Mouse (Mus musculus) layer of hippocampus, postnatal 10 days (tissue): ENCODE results near the gene AU022252. TPM values are rescaled to one million over a fixed set of nuclear protein-coding genes. Genes with fewer than 3 reads are reported as not detected.
"Not testable (repeated sequence)": the region's sequence is repeated elsewhere in the genome, so short reads cannot be mapped to it uniquely, and the experiment has no call there.

Source experiments
- DNase-seq, 2 experiments: peaks; one replicate each; pipeline ENCODE4 v3.0.0; 2021; ENCODE audit warnings: low spot score in 2 of 2
- long read RNA-seq: library from polyadenylated mRNA; stranded (forward); transcript quantifications from one replicate; pipeline ENCODE4 v2.0.0, GENCODE M21; 2023
- total RNA-seq, 2 experiments: library from RNA; stranded (reverse); gene quantifications; 2 replicates each; pipeline ENCODE4 v1.2.3; 2021

The AU022252 gene
- 10 to 100 TPM; 32.0 to 39.1 TPM for total RNA-seq
- long read RNA-seq, full-length matches to known transcripts: 7 of 14 reads
- long read RNA-seq, partial matches to known transcripts: 4 of 14 reads
- long read RNA-seq, other reads (novel, unspliced or antisense): 3 of 14 reads

- peak; percentile 97 to 99 for DNase-seq
Measured at GRCm38 (mm10) chr4:119232410-119233255, at the start of gene AU022252, which contains the start of gene P3h1. Gene AU022252, minus strand, starts transcription at chr4:119232712. Gene P3h1, plus strand, starts transcription at chr4:119232915.

DNA sequence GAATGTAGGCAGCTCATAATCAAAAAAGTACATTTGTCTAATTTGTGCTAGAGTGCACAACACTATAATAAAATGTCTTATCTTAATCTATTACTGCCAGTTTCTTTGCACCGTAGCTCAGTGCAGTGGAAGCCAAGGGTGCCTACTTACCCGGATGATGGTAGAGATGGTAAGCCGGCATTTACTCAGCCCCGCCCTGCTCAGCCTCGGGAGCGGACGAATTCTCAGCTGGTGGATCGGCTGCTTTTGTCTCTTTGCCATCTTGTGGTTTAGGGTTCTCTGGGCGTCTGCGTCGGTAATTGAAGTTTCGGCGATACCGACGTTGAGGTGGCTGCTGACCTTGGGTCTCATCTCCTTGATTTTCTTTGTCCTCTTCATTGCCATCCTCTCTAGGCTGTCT lies 46.3 kb upstream of the AU022252 start:
- not testable (repeated sequence) for DNase-seq

- DNase-seq: no peak
Measured at GRCm38 (mm10) chr4:119275726-119276125, 43.2 kb upstream of the AU022252 start.

DNA sequence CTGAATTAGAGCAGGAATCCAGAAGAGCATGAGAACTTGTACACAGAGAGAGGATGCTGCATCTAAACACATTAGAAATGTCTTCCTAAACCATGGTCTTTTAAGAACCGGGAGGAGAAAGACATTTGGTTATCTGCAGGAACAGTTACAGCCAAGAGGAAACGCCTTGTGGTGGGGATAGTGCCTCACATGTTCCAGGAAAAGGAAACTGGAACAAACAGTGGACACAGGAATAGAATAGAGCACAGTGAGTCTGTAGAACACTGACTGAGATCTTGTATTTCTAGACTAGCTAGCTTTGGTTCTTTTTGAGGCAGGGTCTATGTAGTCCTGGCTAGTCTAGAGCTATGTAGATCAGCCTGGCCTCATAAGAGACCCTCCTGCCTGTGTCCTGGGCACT lies 42.7 kb upstream of the AU022252 start:
- no peak for DNase-seq

GRCm38 (mm10) chr4:119274627-119275026 lies 42.1 kb upstream of the AU022252 start:
- DNase-seq: no peak

- DNase-seq: no peak
Measured at GRCm38 (mm10) chr4:119266606-119267005, 34.1 kb upstream of the AU022252 start.

DNA sequence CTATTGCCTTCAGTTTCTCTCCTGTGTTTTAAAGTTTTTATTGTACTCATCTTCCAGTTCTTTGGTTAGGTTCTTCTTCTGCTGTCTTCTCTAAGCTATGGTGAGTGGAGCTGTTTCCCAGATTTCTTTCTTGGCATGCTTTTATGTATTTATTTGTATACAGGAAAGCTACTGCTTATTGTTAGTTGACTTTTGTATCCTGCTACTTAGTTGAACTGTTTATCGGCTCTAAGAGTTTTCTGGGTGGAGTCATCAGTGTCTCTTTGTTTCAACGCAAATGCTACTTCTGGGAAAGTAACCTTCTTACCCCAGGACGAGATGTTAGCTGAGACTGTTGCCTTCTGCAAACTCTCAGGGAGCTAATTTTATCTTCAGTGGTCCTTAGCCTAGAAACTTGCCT lies 30.9 kb upstream of the AU022252 start:
- DNase-seq: no peak

DNA sequence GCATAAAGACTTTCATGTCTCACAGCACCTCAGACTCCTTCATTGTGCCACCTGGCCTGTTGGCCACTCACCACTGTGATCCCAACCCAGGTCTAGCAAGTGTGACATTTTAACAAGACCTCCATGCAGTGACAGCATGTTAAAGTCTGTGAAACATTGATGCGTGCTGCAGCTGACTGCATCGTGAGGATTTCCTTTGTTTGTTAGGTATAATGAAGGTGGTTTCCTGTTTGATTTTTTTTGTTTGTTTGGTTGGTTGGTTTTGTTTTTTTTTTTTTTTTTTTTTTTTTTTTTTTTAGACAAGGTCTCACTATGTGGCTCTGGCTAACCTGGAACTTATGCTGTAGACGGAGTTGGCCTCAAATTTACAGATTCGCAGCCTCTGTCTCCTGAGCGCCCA lies 30.0 kb upstream of the AU022252 start:
- DNase-seq: no peak

- no peak for DNase-seq
Measured at GRCm38 (mm10) chr4:119261087-119261713, 28.7 kb upstream of the AU022252 start.

DNA sequence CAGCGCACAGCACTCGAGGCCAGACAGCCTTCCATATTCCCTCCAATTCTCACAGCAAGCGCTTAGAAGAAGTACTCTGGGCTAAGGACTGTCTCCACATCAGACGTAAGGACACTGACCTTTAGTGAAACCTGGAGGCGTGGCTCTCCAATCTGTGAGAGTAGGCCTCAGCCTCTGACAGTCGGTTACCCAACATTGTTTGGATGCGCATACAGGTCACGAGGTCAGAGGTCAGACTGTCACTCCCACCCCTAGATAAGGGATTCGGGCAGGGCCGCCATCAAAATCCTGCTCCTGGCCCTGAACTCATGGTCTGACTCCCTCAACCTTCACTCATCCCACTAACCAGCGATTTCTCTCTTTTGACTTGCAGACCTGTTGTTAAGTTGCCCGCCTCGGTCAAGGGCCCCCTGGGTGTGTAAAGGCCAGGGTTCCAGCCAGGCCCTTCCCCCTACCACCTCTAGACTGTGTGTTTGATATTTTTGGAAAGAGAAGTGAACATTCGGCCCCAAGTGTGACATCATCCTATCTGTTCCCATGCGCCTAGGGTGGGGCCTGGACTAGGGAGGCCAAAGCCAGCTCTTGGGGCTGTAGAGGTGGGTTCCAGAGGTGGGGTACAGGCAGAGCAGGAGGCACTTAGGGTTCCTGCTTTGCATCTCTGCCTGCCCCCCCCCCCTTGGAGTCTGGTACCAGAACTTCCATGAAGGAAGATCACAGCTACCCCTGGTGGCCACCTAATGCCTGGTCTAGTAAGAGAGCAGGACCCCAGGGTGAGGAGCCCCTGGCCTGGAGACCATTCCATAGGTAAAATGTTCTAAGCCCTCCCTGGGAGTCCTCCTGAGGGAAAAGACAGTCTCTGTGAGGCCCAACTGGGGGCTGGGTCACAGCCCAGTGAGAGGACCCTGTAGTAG lies 27.1 kb upstream of the AU022252 start:
- DNase-seq: no peak

DNA sequence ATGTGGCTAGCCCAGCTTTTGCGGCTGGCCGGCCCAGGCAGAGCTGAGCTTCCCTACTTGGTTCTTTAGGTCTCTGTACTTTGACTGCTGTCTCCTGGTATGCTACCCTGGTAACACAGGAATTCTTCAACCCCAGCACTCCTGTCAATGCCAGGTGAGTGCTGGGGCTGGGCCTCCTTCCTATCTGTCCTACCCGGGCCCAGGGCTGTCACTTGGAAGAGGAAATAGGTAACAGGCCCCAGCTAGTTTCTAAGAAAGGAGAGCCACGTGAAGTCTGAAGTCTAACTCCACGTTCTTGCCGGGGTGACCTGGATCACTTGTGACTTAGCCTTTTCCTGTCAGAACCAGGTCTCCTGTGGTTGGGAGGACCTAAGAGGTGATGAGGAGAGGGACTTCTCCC lies 24.6 kb upstream of the AU022252 start:
- no peak for DNase-seq

DNA sequence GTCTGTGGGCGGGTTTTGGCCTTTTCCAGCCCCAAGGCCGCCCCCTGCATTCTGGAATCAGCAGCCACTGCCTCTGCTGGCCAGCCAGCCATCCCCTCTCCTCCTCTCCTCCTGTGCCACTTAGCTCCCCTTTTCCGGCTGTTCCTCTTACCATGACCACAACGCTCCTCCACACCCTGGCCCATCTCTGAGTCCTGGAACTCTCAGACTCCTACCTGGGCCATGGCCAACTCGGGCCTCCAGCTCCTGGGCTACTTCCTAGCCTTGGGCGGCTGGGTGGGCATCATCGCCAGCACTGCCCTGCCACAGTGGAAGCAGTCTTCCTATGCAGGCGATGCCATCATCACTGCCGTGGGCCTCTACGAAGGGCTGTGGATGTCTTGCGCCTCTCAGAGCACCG lies 22.8 kb upstream of the AU022252 start, which contains the start of gene Cldn19:
TSS of gene Cldn19 (plus strand) at position 64 of the 400 bp plus-strand sequence.
- DNase-seq: no peak

GRCm38 (mm10) chr4:119254012-119254618 lies 21.6 kb upstream of the AU022252 start:
- peak in 1 of 2 experiments; percentile 22 for DNase-seq

DNA sequence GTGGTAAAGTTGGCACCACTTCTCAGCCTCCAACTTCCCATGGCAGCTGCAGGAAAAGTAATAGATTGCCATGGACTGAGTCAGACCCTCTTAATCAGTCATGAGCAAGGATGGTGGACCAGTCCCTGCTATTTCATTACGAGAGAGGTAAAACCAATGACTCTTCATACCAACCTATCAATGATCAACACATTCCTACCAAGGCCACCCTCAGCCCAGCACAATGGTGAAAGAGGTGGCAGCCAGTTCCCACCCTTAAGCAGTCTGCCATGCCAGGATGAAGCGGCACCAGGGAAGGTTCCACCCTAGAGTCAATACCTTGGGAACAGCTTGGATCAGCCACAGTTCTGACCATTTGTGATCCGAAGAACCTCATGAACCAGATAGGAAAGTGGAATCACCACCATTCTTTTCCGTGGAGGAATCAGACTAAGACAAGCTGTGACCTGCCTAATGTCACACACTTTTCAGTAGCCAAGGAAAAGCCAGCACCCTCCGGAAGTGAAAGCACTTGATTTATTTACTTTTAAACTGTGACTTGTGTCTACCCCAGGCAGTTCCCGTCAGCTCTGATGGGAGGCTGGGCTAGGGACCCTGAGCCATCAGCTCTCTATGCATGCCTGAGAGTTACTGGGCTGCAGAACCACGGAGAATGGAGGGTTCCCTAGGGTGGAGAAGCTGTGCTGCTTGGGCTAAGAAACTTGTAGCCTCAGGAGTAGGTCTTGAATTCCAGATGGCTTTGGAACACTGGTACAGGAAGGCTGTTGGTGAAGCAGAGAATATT lies 19.7 kb upstream of the AU022252 start:
- DNase-seq: no peak

- no peak for DNase-seq
Measured at GRCm38 (mm10) chr4:119248407-119248965, 16.0 kb upstream of the AU022252 start.

DNA sequence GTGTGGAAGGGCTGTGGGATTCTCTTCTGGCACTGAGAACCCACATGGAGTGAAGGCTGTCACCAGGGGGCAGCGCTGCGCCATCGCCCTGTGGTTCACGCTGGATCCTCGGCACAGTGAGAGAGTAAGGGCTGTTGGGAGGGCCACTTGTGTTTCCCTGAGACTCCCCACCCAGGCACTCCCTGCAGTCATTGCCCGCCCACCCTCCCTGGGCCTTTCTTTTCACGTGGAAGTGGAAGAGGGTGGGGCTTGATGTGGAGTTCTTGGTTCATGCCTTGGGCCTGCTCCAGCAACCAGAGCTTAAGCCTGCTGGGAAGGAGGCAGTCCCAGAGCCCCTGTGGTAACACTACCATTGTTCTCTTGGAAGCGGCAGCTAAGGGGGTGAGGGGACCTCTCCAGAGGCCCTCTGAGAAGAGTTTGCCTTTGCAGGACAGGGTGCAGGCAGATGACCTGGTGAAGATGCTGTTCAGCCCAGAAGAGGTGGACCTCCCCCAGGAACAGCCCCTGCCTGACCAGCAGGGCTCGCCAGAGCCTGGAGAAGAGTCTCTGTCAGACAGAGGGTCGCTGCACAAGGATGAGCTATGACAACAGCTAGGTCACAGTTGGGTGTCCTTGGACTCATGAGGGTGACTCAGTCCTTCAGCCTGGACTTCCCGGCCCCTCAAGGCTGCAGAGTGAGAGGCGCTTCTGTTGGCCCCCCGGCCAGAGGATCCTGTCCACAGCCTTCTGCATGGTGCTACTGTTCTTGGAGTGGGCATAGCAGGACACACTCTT lies 15.1 kb upstream of the AU022252 start:
- peak; percentile 73 to 81 for DNase-seq

GRCm38 (mm10) chr4:119246688-119247225 lies 14.2 kb upstream of the AU022252 start:
- DNase-seq: no peak

GRCm38 (mm10) chr4:119245961-119246360 lies 13.4 kb upstream of the AU022252 start:
- DNase-seq: no peak
